Mouse (Mus musculus) stomach, embryonic 15.5 days (tissue): ENCODE measurements around the gene Ccdc171. TPM values are rescaled to one million over a fixed set of nuclear protein-coding genes. Genes with fewer than 3 reads are reported as not detected.
"Not testable (repeated sequence)": the region's sequence is repeated elsewhere in the genome, so short reads cannot be mapped to it uniquely, and the experiment has no call there.

Source experiments
- ATAC-seq: fragments of 200-750 bp; cut with Nextera tagmentation; 2 replicates; pipeline ENCODE4 v1.8.0; 2017; ENCODE audit warnings: low read depth, moderate number of reproducible peaks, moderate TSS enrichment; ENCODE audit not compliant: insufficient read depth, low FRiP score
- H3K27ac ChIP-seq: fragments of 300-500 bp; sonication (generic); 2 replicates; pipeline ENCODE4 v1.5.1; 2015; ENCODE audit warnings: mild to moderate bottlenecking, inconsistent platforms
- H3K27me3 ChIP-seq: fragments of 300-500 bp; sonication (generic); replicated peaks from 2 replicates; pipeline ENCODE4 v1.6.1; 2015; ENCODE audit warnings: inconsistent platforms
- H3K36me3 ChIP-seq: fragments of 300-500 bp; sonication (generic); 2 replicates; pipeline ENCODE4 v1.6.1; 2015; ENCODE audit warnings: inconsistent platforms
- H3K4me1 ChIP-seq: fragments of 300-500 bp; sonication (generic); 2 replicates; pipeline ENCODE4 v1.6.1; 2015; ENCODE audit warnings: inconsistent platforms
- H3K4me2 ChIP-seq: fragments of 300-500 bp; sonication (generic); 2 replicates; pipeline ENCODE4 v1.6.1; 2015; ENCODE audit warnings: mild to moderate bottlenecking, inconsistent platforms
- H3K4me3 ChIP-seq: fragments of 300-500 bp; sonication (generic); replicated peaks from 2 replicates; pipeline ENCODE4 v1.5.1; 2015; ENCODE audit warnings: inconsistent platforms
- H3K9ac ChIP-seq: fragments of 300-500 bp; sonication (generic); 2 replicates; pipeline ENCODE4 v1.6.1; 2015; ENCODE audit warnings: inconsistent platforms
- H3K9me3 ChIP-seq: fragments of 300-500 bp; sonication (generic); 2 replicates; pipeline ENCODE4 v1.6.1; 2016; ENCODE audit warnings: inconsistent platforms
- WGBS: fragments of 180-500 bp; shearing (Covaris S2); methylation state at CpG from one replicate; pipeline ENCODE4 v1.1.7; 2015; 5-methylcytosine and 5-hydroxymethylcytosine counted together
- polyA plus RNA-seq: library from polyadenylated mRNA; unstranded; fragments of >200 nt; fragmentation: Nextera tagmentation; extraction: Ambion mirVana; gene quantifications from 2 replicates; pipeline ENCODE4 v1.2.1, GENCODE M21; 2015

Ccdc171 gene
- polyA plus RNA-seq, 1 experiment from 2014 or later = 4.8 TPM

DNA sequence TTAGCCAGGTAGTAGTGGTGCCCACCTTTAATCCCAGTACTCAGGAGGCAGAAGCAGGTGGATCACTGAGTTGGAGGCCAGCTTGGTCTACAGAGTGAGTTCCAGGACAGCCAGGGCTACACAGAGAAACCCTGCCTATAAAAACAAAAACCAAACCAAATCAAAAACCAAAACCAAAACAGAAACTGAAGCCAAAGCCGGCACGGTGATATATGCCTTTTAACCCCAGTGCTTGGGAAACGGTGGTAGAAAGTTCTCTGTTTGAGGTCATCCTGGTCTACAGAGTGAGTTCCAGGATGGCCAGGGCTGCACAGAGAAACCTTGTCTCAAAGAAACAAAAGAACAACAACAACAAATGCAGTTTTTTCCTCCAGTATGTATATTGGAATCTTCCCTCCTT lies 13.1 kb upstream of the Ccdc171 start:
- Histone ChIP-seq H3K4me1 (no peaks in the 10 kb centered on the region), H3K27me3 (no peaks in the 10 kb centered on the region), H3K9ac (no peak overlapping the region), H3K4me2 (no peak overlapping the region), H3K36me3 (no peaks in the 10 kb centered on the region), H3K27ac (no peak overlapping the region), H3K4me3 (no peak overlapping the region), H3K9me3 (no peaks in the 10 kb centered on the region)
- WGBS = 83% methylated on average over 3 of the region's 3 CpGs
- ATAC-seq = no peak

DNA sequence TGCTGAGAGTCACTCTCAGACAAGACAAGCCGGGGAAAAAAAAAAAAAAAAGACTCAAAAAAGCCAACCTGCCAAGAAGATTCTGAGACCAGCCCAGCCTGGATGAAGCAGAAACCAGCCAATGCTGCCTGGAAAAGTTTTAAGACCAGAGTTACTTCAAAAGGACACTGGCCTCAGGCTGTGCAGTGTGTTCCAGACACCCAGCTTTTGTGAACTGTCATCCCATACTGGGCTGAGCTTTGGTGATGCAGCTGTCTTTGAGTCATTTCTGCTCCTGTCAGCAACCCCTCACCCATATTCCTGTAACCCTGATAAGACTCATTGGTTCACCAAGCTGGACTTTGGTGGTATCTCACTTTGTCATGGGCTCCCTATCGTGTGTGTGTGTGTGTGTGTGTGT lies 12.7 kb upstream of the Ccdc171 start:
- H3K4me1 ChIP-seq = no peaks in the 10 kb centered on the region
- no peaks in the 10 kb centered on the region for H3K9me3 ChIP-seq
- no peak overlapping the region for H3K4me3 ChIP-seq
- H3K36me3 ChIP-seq = no peaks in the 10 kb centered on the region
- no peak for ATAC-seq
- no peak overlapping the region for H3K4me2 ChIP-seq
- no peaks in the 10 kb centered on the region for H3K27me3 ChIP-seq
- H3K27ac ChIP-seq = no peak overlapping the region
- no peak overlapping the region for H3K9ac ChIP-seq
- WGBS = 55% methylated on average over 2 of the region's 2 CpGs

DNA sequence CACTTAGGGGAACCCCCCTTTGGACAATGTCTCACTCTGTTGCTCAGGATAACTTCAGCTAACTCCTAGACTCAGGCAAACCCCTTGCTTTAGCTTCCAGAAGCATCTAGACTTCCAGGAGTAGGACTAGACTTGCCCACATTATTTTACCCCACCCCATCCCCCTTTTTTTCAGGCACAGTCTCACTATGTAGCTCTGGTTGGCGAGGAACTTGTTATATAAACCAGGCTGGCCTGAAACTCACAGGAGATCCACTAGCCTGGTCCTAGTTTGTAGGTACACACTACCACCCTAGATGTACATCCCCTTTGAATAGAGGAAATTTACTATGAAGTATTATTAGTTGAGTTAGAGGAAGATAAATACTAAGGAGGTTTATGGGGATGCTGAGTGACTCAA lies 11.2 kb upstream of the Ccdc171 start:
- 79% methylated on average over 1 of the region's 1 CpGs for WGBS
- H3K4me3 ChIP-seq = no peak overlapping the region
- H3K9ac ChIP-seq = no peak overlapping the region
- H3K9me3 ChIP-seq = no peaks in the 10 kb centered on the region
- no peaks in the 10 kb centered on the region for H3K4me1 ChIP-seq
- no peaks in the 10 kb centered on the region for H3K27me3 ChIP-seq
- H3K4me2 ChIP-seq = no peak overlapping the region
- H3K36me3 ChIP-seq = no peaks in the 10 kb centered on the region
- no peak overlapping the region for H3K27ac ChIP-seq
- no peak for ATAC-seq

DNA sequence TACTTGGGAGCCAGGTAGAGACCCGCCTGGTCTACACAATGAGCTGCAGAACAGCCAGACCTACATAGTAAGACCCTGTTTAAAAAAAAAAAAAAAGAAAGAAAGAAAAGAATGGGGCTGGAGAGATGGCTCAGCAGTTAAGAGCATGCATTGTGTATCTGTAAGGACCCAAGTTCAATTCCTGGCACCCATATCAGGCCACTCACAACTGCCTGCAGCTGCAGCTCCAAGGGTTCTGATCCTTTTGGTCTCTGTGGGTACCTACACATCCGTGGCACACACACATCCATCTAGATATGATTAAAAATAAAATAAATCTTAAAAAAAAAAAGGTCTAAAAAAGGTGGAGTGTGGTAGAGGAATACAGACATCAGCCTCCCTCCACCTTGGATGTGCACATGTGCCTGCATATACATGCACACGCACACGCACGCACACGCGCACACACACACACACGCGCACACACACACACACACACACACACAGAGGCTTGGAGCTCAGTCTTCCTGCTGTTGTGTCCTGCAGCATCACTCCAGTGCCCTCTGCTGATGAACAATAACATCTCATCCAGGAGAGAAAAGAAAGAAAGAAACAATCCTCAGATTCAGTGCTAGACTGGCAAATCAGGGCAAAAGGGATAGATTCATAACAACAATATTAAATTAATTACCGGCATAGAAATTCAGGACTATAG lies 10.2 kb upstream of the Ccdc171 start:
- Histone ChIP-seq H3K9me3 (no peaks in the 10 kb centered on the region), H3K4me3 (no peak overlapping the region), H3K36me3 (no peaks in the 10 kb centered on the region), H3K4me2 (no peak overlapping the region), H3K27me3 (no peaks in the 10 kb centered on the region), H3K4me1 (no peaks in the 10 kb centered on the region), H3K9ac (no peak overlapping the region), H3K27ac (no peak overlapping the region)
- no peak for ATAC-seq
- 84% methylated on average over 10 of the region's 10 CpGs for WGBS

DNA sequence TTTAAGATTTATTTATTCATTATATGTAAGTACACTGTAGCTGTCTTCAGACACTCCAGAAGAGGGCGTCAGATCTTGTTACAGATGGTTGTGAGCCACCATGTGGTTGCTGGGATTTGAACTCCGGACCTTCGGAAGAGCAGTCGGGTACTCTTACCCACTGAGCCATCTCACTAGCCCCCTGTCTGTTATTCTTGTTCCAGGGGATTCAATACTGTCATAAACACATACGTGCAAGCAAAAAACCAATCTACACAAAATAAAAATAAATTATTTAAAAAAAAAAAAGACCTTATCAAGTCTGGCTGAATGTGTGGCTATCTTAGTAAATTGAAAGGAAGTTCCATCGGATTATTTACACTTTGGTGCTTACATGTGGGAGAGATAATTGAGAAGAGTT lies 9.2 kb upstream of the Ccdc171 start:
- H3K9me3 ChIP-seq, H3K9ac ChIP-seq, H3K36me3 ChIP-seq, H3K4me1 ChIP-seq, H3K4me3 ChIP-seq, ATAC-seq, H3K27me3 ChIP-seq, H3K27ac ChIP-seq, H3K4me2 ChIP-seq: not testable (repeated sequence)
- WGBS = 90% methylated on average over 5 of the region's 6 CpGs

DNA sequence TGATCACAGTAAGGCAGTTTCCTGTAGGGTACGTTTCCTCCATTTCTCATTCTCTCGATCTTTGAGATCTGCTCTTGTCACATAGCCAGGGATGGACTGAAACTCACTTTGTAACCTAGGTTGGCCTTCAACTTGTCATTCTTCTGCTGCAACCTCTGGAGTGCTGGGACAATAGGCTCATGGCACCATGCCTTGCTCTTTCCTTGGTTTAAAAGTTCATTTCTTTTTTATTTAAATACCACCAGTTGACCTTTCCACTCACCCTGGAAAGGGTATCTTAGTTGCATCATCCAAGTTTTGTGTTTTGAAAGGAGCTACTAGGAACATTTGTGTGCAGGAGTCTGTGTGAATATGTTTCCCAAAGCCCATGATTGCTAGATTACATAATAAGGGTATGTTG lies 6.2 kb upstream of the Ccdc171 start:
- Histone ChIP-seq H3K4me3 (no peak overlapping the region), H3K9me3 (no peaks in the 10 kb centered on the region), H3K36me3 (no peaks in the 10 kb centered on the region), H3K27me3 (no peaks in the 10 kb centered on the region), H3K4me2 (no peak overlapping the region), H3K27ac (no peak overlapping the region), H3K9ac (no peak overlapping the region), H3K4me1 (0 out of 2 replicates have a peak, but pooled peaks cover 2% of the 10 kb centered on the region)
- ATAC-seq = no peak
- WGBS = 75% methylated on average over 2 of the region's 2 CpGs

DNA sequence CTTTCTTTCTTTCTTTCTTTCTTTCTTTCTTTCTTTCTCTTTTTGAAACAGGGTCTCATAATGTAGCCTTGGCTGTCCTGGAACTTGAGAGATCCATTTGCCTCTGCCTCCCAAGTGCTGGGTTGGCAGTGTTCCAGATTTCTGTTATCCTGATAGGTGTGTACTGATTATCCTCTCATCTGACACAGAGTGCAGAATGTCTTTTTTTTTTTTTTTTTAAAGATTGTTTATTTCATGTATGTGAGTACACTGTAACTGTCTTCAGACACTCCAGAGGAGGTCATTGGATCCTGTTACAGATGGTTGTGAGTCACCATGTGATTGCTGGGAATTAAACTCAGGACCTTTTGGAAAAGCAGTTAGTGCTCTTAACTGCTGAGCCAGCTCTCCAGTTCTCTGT lies 5.5 kb upstream of the Ccdc171 start:
- no peaks in the 10 kb centered on the region for H3K36me3 ChIP-seq
- ATAC-seq = no peak
- H3K4me1 ChIP-seq = 0 out of 2 replicates have a peak, but pooled peaks cover 8% of the 10 kb centered on the region
- no peak overlapping the region for H3K27ac ChIP-seq
- H3K27me3 ChIP-seq = no peaks in the 10 kb centered on the region
- H3K9ac ChIP-seq = no peak overlapping the region
- H3K4me3 ChIP-seq = no peak overlapping the region
- no peak overlapping the region for H3K4me2 ChIP-seq
- H3K9me3 ChIP-seq = no peaks in the 10 kb centered on the region

DNA sequence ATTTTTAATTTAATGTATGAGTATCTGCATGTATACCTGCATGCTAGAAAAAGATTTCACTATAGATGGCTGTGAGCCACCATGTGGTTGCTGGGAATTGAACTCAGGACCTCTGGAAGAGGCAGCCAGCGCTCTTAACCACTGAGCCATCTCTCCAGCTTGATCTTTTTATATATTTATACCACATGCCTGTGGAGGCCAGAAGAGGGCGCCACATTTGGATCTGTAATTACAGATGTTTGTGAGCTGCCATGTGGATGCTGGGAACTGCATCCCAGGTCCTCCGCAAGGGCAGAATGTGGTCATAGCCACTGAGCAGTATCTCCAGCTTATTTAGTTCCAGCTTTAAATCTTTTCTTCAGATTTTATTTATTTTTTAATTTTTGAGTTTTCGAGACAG lies 5.0 kb upstream of the Ccdc171 start:
- H3K4me2 ChIP-seq = no peak overlapping the region
- H3K27ac ChIP-seq = no peak overlapping the region
- no peaks in the 10 kb centered on the region for H3K27me3 ChIP-seq
- ATAC-seq = no peak
- H3K9ac ChIP-seq = no peak overlapping the region
- H3K4me3 ChIP-seq = no peak overlapping the region
- H3K9me3 ChIP-seq = no peaks in the 10 kb centered on the region
- whole genome bisulfite sequencing = 80% methylated on average over 4 of the region's 4 CpGs
- H3K36me3 ChIP-seq = no peaks in the 10 kb centered on the region
- H3K4me1 ChIP-seq = 0 out of 2 replicates have a peak, but pooled peaks cover 8% of the 10 kb centered on the region

DNA sequence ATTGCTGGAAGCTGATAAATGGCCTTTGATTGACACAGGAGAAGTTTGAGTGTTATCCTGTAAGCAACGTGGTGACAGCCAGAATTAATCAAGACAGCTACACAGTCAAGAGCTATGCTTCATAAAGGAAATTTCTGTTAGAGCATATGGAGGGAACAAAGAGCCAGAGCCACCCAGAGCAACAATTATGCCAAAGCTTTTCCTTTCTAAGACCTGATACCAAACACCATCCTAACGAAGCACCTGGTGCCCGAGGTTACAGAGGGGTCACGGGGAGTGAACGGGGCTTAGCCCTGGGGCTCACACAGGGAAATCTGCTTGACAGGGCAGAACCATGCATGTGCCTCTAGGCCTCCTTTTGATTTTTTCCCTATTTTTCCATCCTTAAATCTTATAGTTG lies 3.3 kb upstream of the Ccdc171 start:
- ATAC-seq = no peak
- 37% methylated on average over 5 of the region's 5 CpGs for WGBS
- Histone ChIP-seq H3K4me3 (no peak overlapping the region), H3K9ac (no peak overlapping the region), H3K9me3 (no peaks in the 10 kb centered on the region), H3K4me1 (0 out of 2 replicates have a peak, but pooled peaks cover 8% of the 10 kb centered on the region), H3K27me3 (no peaks in the 10 kb centered on the region), H3K4me2 (no peak overlapping the region), H3K36me3 (no peaks in the 10 kb centered on the region), H3K27ac (no peak overlapping the region)

DNA sequence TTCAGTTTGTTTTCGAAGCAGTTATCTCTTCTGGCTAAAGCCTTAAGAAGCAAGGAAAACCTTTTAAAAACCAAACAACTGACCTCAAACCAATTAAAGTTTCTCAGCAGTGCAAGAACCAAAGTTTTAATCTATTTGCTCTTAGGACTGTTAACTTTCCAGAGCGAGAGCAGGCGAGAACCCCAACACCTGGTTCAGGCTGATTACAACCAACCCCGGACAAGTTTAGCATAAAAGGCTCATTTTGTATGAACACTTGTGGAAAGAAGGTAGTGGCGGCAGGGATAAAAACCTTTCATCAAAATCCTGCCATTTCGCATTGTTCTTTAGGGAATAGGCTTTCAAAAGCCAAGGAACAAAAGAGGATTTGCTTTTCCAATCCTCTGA lies 896 bp upstream of the Ccdc171 start:
- Histone ChIP-seq H3K4me1 (0 out of 2 replicates have a peak, but pooled peaks cover 8% of the 10 kb centered on the region), H3K9ac (peak overlapping the region; percentile 65; the same call in 1 of the 2 replicates)
- WGBS = 14% methylated on average over 6 of the region's 6 CpGs

DNA sequence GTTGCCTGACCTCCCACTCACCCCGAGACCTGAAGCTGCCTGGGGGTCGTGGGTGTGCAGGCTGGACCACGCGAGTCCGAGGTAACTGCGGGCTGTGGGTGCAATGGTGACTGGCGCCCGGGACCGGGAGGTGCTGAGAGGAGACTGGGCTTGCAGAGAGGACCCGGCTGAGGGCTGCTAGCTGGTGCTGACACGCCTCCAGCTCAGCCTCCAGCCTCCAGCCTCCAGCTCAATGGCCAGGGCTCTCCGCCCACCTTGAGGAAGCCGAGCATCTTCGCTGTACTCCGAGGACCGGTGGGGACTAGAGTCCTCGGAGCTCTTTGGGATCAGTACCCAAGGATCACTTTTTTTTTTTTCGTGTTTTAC lies 328 bp downstream of the Ccdc171 start:
- no peaks in the 10 kb centered on the region for H3K9me3 ChIP-seq
- 0 out of 2 replicates have a peak, but pooled peaks cover 8% of the 10 kb centered on the region for H3K4me1 ChIP-seq
- no peaks in the 10 kb centered on the region for H3K27me3 ChIP-seq
- peak overlapping the region; percentile 69 for H3K4me3 ChIP-seq
- WGBS = under 1% methylated on average over 18 of the region's 18 CpGs
- peak; percentile 61 for ATAC-seq
- peak overlapping the region; percentile 83 for H3K27ac ChIP-seq
- H3K4me2 ChIP-seq = peak overlapping the region; percentile 95
- H3K36me3 ChIP-seq = no peaks in the 10 kb centered on the region
- H3K9ac ChIP-seq = peak overlapping the region; percentile 51

More for the DNA sequence above, 896 bp upstream of the Ccdc171 start:
- Histone ChIP-seq H3K4me3 (peak overlapping the region; percentile 69), H3K36me3 (no peaks in the 10 kb centered on the region), H3K27ac (peak overlapping the region; percentile 98), H3K4me2 (peak overlapping the region; percentile 95), H3K9me3 (no peaks in the 10 kb centered on the region), H3K27me3 (no peaks in the 10 kb centered on the region)
- ATAC-seq = no peak

DNA sequence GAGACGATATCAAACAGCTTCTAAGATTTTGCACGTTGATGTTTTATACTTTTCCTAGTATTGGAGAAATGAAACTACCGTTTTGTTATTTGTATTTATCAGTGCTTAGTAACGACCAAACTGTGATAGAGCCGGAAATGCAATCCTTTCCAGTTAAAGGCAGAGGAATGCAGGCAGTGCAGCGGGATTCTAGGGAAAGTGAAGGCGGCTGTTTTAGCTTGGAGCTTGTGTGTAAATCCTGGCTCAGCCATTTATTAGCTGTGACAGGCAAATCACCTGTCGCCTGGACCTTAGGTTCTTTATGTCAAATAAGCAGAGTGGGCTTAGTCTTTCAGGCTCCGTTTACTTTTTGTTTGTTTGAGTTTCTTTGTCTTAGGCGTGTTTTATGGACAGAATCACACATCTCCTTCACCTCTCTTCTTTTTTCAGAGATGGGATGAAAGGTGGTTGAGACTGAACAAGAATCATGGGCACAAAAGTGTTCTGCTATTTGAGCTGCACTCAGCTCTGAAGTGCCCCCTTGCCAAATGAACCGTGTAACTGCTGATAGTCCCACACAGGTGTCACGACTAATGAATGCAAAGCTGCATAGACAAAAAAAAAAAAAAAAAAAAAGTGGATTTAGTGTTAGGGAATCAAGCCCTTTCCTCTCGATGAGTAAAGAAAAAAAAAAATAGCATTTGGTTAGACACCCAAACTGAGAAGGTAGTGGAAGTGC lies 1.1 kb downstream of the Ccdc171 start:
- peak overlapping the region; percentile 69 for H3K4me3 ChIP-seq
- no peaks in the 10 kb centered on the region for H3K9me3 ChIP-seq
- H3K27me3 ChIP-seq = no peaks in the 10 kb centered on the region
- H3K4me1 ChIP-seq = 0 out of 2 replicates have a peak, but pooled peaks cover 8% of the 10 kb centered on the region
- no peaks in the 10 kb centered on the region for H3K36me3 ChIP-seq
- WGBS = 10% methylated on average over 13 of the region's 13 CpGs
- 0 out of 2 replicates have a peak overlapping the region, but pooled peaks have one; percentile 51 for H3K27ac ChIP-seq
- ATAC-seq = no peak
- H3K4me2 ChIP-seq = peak overlapping the region; percentile 95
- H3K9ac ChIP-seq = no peak overlapping the region
